Mouse (Mus musculus) forebrain, embryonic 14.5 days (tissue): Measurements from ENCODE around the gene Sars2. TPM values are rescaled to one million over a fixed set of nuclear protein-coding genes. Genes with fewer than 3 reads are reported as not detected.

Experiments
- ATAC-seq: fragments of 200-750 bp; cut with Nextera tagmentation; 2 replicates; pipeline ENCODE4 v1.8.0; 2017; ENCODE audit warnings: mild to moderate bottlenecking, moderate library complexity
- DNase-seq: peaks from one replicate; pipeline ENCODE4 v3.0.0-alpha.2; 2015; ENCODE audit warnings: low spot score
- H3K27ac ChIP-seq: fragments of 300-500 bp; sonication (generic); 2 replicates; pipeline ENCODE4 v1.5.1; 2014; ENCODE audit warnings: low read depth, mild to moderate bottlenecking, control low read depth, low read length, moderate library complexity
- H3K27me3 ChIP-seq: fragments of 300-500 bp; sonication (generic); replicated peaks from 2 replicates; pipeline ENCODE4 v1.6.1; 2014; ENCODE audit warnings: low read length, control low read depth, mixed read lengths; ENCODE audit not compliant: control insufficient read depth, insufficient read depth
- H3K36me3 ChIP-seq: fragments of 300-500 bp; sonication (generic); 2 replicates; pipeline ENCODE4 v1.6.1; 2014; ENCODE audit warnings: low read length, control low read depth; ENCODE audit not compliant: control insufficient read depth, insufficient read depth
- H3K4me1 ChIP-seq: fragments of 300-500 bp; sonication (generic); 2 replicates; pipeline ENCODE4 v1.6.1; 2014; ENCODE audit warnings: antibody characterized with exemption, low read length, control low read depth; ENCODE audit not compliant: control insufficient read depth, insufficient read depth
- H3K4me2 ChIP-seq: fragments of 300-500 bp; sonication (generic); 2 replicates; pipeline ENCODE4 v1.6.1; 2014; ENCODE audit warnings: mild to moderate bottlenecking, control low read depth, low read length
- H3K4me3 ChIP-seq: fragments of 300-500 bp; sonication (generic); 2 replicates; pipeline ENCODE4 v1.5.1; 2014; ENCODE audit warnings: low read depth, low read length, control low read depth
- H3K9ac ChIP-seq: fragments of 300-500 bp; sonication (generic); 2 replicates; pipeline ENCODE4 v1.6.1; 2014; ENCODE audit warnings: mild to moderate bottlenecking, low read length, control low read depth, moderate library complexity
- H3K9me3 ChIP-seq: fragments of 300-500 bp; sonication (generic); replicated peaks from 2 replicates; pipeline ENCODE4 v1.6.1; 2016; ENCODE audit warnings: low read length, control low read depth, mixed read lengths; ENCODE audit not compliant: control insufficient read depth
- whole genome bisulfite sequencing: fragments of 180-500 bp; shearing (Covaris S2); extraction: QIAGEN DNeasy Blood & Tissue Kit; methylation state at CpG from one replicate; pipeline ENCODE4 v1.1.7; 2014; 5-methylcytosine and 5-hydroxymethylcytosine counted together
- polyA plus RNA-seq: library from polyadenylated mRNA; unstranded; fragments of >200 nt; fragmentation: Nextera tagmentation; extraction: Ambion mirVana; gene quantifications from 2 replicates; pipeline ENCODE4 v1.2.1, GENCODE M21; 2014

Gene Sars2
- polyA plus RNA-seq, 1 experiment from 2014 or later = 17.7 TPM

DNA sequence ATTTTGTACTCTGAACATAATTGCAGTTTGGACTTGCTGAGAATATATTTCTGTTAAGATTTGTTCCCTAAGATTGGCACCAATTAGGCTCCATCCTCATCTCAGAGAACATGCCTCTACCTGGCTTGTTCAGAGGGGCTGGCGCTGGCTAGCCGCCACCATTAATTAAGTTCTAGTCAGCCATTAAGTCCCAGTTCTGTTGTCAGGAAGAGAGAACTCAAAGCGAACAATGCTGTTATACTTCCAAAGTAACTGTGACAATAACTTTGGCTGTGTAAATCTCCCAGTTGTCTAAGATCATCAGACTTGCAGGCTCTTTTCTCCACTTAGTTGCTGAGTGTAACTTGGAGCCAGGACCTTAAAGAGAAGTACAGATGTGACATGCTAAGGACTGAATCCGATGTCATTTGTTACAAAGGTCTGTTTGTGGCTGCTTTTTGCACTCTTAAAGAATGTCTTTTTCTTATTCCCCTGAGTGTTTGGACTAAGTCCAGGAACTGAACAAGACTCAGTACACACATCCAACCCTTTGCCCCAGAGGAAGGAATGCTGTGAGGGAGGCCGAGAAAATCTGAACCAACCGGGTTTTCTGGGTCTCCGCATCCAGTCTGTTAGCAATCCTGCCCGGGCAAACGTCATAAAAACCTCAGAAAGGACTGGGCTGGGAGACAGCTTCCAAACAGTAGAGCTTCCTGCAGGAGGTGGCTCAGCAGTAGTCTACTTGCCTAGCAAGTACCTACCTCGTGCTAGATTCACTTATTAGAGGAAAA is 60.3 kb downstream of the Sars2 start:
- Histone ChIP-seq H3K27me3 (no peaks in the 10 kb centered on the region), H3K9me3 (no peaks in the 10 kb centered on the region), H3K9ac (no peak overlapping the region; the same call in 1 of the 2 replicates), H3K4me2 (no peak overlapping the region), H3K4me1 (peaks cover 16% of the 10 kb centered on the region), H3K36me3 (no peaks in the 10 kb centered on the region), H3K4me3 (no peak overlapping the region), H3K27ac (peak overlapping the region; percentile 17; the same call in 1 of the 2 replicates)
- WGBS = 12% methylated on average over 10 of the region's 10 CpGs
- ATAC-seq = no peak; the same call in 1 of the 2 replicates
- DNase-seq = peak; percentile 70

- no peak overlapping the region for H3K4me3 ChIP-seq
- 11% methylated on average over 10 of the region's 10 CpGs for WGBS
- peaks cover 20% of the 10 kb centered on the region for H3K4me1 ChIP-seq
- ATAC-seq (no peak), DNase-seq (no peak)
- no peaks in the 10 kb centered on the region for H3K27me3 ChIP-seq
- H3K4me2 ChIP-seq = no peak overlapping the region
- no peaks in the 10 kb centered on the region for H3K36me3 ChIP-seq
- H3K27ac ChIP-seq = peak overlapping the region; percentile 30; the same call in 1 of the 2 replicates
- H3K9me3 ChIP-seq = no peaks in the 10 kb centered on the region
- peak overlapping the region; percentile 17; the same call in 1 of the 2 replicates for H3K9ac ChIP-seq
These were observed 61.2 kb downstream of the Sars2 start for GRCm38 (mm10) chr7:28802846-28803588.

Other genes starting within 250 kb of the Sars2 start
- gene Ifnl2, start 231.5 kb upstream of the Sars2 start, polyA plus RNA-seq = not detected in 2 replicates
- not detected in 2 replicates for gene Ifnl3, start 219.2 kb upstream of the Sars2 start, polyA plus RNA-seq
- gene Sycn, start 201.1 kb upstream of the Sars2 start, polyA plus RNA-seq = not detected in 2 replicates
- not detected in 2 replicates for gene Nccrp1, start 194.7 kb upstream of the Sars2 start, polyA plus RNA-seq
- 20.1 and 24.1 TPM in 2 replicates for gene Samd4b, start 143.8 kb upstream of the Sars2 start, polyA plus RNA-seq
- 12.6 and 16.0 TPM in 2 replicates for gene Pak4, start 143.8 kb upstream of the Sars2 start, polyA plus RNA-seq
- not detected in 2 replicates for gene Acp7, start 110.7 kb upstream of the Sars2 start, polyA plus RNA-seq
- 4.3 and 5.9 TPM in 2 replicates for gene Fbxo27, start 49.1 kb upstream of the Sars2 start, polyA plus RNA-seq
- gene Fbxo17, start 25.2 kb upstream of the Sars2 start, polyA plus RNA-seq = 3.0 and 3.4 TPM in 2 replicates
- 133 and 141 TPM in 2 replicates for gene Mrps12, start 172 bp upstream of the Sars2 start, polyA plus RNA-seq
- not detected in 2 replicates for gene Ccer2, start 14.2 kb downstream of the Sars2 start, polyA plus RNA-seq
- gene Sirt2, start 24.7 kb downstream of the Sars2 start, polyA plus RNA-seq = 110 and 115 TPM in 2 replicates
- 61.0 and 62.4 TPM in 2 replicates for gene Nfkbib, start 25.5 kb downstream of the Sars2 start, polyA plus RNA-seq
- gene Rinl, start 47.0 kb downstream of the Sars2 start, polyA plus RNA-seq = 1.3 and 1.5 TPM in 2 replicates
- gene Hnrnpl, start 66.5 kb downstream of the Sars2 start, polyA plus RNA-seq = 190 and 198 TPM in 2 replicates
- gene Ech1, start 83.2 kb downstream of the Sars2 start, polyA plus RNA-seq = 103 and 107 TPM in 2 replicates
- 1.7 and 2.0 TPM in 2 replicates for gene Lgals4, start 91.9 kb downstream of the Sars2 start, polyA plus RNA-seq
- 2.4 and 4.2 TPM in 2 replicates for gene Lgals7, start 121.9 kb downstream of the Sars2 start, polyA plus RNA-seq
- gene Capn12, start 139.4 kb downstream of the Sars2 start, polyA plus RNA-seq = 0.11 and 0.38 TPM in 2 replicates
- gene Actn4, start 220.3 kb downstream of the Sars2 start, polyA plus RNA-seq = 101 and 128 TPM in 2 replicates
- 345 and 412 TPM in 2 replicates for gene Eif3k, start 239.9 kb downstream of the Sars2 start, polyA plus RNA-seq
- 6.1 and 6.9 TPM in 2 replicates for gene Map4k1, start 240.1 kb downstream of the Sars2 start, polyA plus RNA-seq